In genomic region chr7:92742774-92743173, GRCm38 (mm10) we compare ENCODE assay signal across 9 mouse cellular contexts. TPM values are rescaled to one million over a fixed set of nuclear protein-coding genes. Genes with fewer than 3 reads are reported as not detected.
DNase-seq lines count a peak whose midpoint lies in the region; ATAC-seq and TF ChIP-seq lines count a peak whose summit lies in the region.
"Had no signal": no experiment of that assay in that cellular context is flagged by ENCODE, and none has a peak within 500 bp of the region (broad histone marks: within the 10 kb centered on the region; RNA-seq: fewer than 3 reads in every experiment).

No protein-coding gene starts in this region.

- H3K36me3 ChIP-seq in heart, embryonic 14.5 days (ENCODE audit: control insufficient read depth, insufficient read depth, low read length) = peaks cover 16% of the 10 kb centered on the region
- H3K36me3 ChIP-seq in limb, embryonic 14.5 days (ENCODE audit: control insufficient read depth, insufficient read depth, low read length) = peaks cover 12% of the 10 kb centered on the region
- H3K36me3 ChIP-seq in neural tube, embryonic 13.5 days = peaks cover 8% of the 10 kb centered on the region

- no peak for ATAC-seq in heart, embryonic 14.5 days (ENCODE audit: insufficient number of reproducible peaks, insufficient read depth, low FRiP score, low read depth)
- ATAC-seq in limb, embryonic 14.5 days (ENCODE audit: low FRiP score, low read depth) = no peak
- no peak for ATAC-seq in neural tube, embryonic 13.5 days (ENCODE audit: low read depth)
- ATAC-seq: Patski had no signal

- peak overlapping the region; percentile 77 for H3K9ac ChIP-seq in heart, embryonic 14.5 days (ENCODE audit: low read length)
- peak overlapping the region; percentile 60 for H3K9ac ChIP-seq in limb, embryonic 14.5 days (ENCODE audit: low read depth, low read length, severe bottlenecking)
- peak overlapping the region; percentile 98 for H3K9ac ChIP-seq in neural tube, embryonic 13.5 days

- 0 out of 2 replicates have a peak, but pooled peaks cover 2% of the 10 kb centered on the region for H3K4me1 ChIP-seq in brown adipose tissue, adult 24 weeks (ENCODE audit: control insufficient read depth, insufficient read depth, insufficient read length, low read length)
- H3K4me1 ChIP-seq in heart, embryonic 14.5 days (ENCODE audit: control insufficient read depth in 2 of 2, insufficient read depth in 2 of 2, low read length in 2 of 2) = peaks cover 3 to 26% of the 10 kb centered on the region in 2 experiments; a peak in 3 of 4 replicates
- peaks cover 22% of the 10 kb centered on the region for H3K4me1 ChIP-seq in limb, embryonic 14.5 days (ENCODE audit: control insufficient read depth, insufficient read depth, low read length)
- H3K4me1 ChIP-seq in neural tube, embryonic 13.5 days (replicated peaks) = peaks cover 47% of the 10 kb centered on the region

- WGBS in heart, embryonic 14.5 days = 2% methylated on average over 6 of the region's 6 CpGs
- WGBS in limb, embryonic 14.5 days = 2% methylated on average over 6 of the region's 6 CpGs
- under 1% methylated on average over 6 of the region's 6 CpGs for WGBS in neural tube, embryonic 13.5 days

- H3K4me2 ChIP-seq in heart, embryonic 14.5 days (ENCODE audit: low read length) = peak overlapping the region; percentile 89
- peak overlapping the region; percentile 78 for H3K4me2 ChIP-seq in limb, embryonic 14.5 days (replicated peaks; ENCODE audit: low read depth, low read length, severe bottlenecking)
- H3K4me2 ChIP-seq in neural tube, embryonic 13.5 days = peak overlapping the region; percentile 85

- peak overlapping the region; percentile 78 for H3K4me3 ChIP-seq in gastrocnemius, adult 2 months
- H3K4me3 ChIP-seq in brown adipose tissue, adult 24 weeks (ENCODE audit: insufficient read depth, low read depth, low read length) = peak overlapping the region; percentile 70
- peak overlapping the region; percentile 62 to 88; a peak in 3 of 4 replicates for H3K4me3 ChIP-seq in heart, embryonic 14.5 days (ENCODE audit: control insufficient read depth in 1 of 2, insufficient read depth in 1 of 2, low read depth in 1 of 2, low read length in 2 of 2)
- H3K4me3 ChIP-seq in limb, embryonic 14.5 days (replicated peaks; ENCODE audit: low read length) = peak overlapping the region; percentile 61
- peak overlapping the region; percentile 82 for H3K4me3 ChIP-seq in neural tube, embryonic 13.5 days

- TF ChIP-seq CTCF in gastrocnemius, adult 2 months (IDR thresholded peaks at IDR 0.05) = no peak

- no peaks in the 10 kb centered on the region for H3K27me3 ChIP-seq in heart, embryonic 14.5 days (ENCODE audit: control insufficient read depth, insufficient read depth, low read length)
- H3K27me3 ChIP-seq in limb, embryonic 14.5 days (ENCODE audit: control insufficient read depth, insufficient read depth, low read length) = no peaks in the 10 kb centered on the region
- no peaks in the 10 kb centered on the region for H3K27me3 ChIP-seq in neural tube, embryonic 13.5 days
- H3K27me3 ChIP-seq: Patski had no signal

- intact Hi-C loops in gastrocnemius, adult 2 months (cut with DNase I) = loop anchor here (5.0 kb wide), 2 partner anchors 130 to 180 kb away; partner anchors contain the start of genes Ccdc90b, Ddias and Prcp

- H3K27ac ChIP-seq in gastrocnemius, adult 2 months = peak overlapping the region; percentile 98
- no peak overlapping the region for H3K27ac ChIP-seq in brown adipose tissue, adult 24 weeks (replicated peaks; ENCODE audit: low read depth, low read length)
- H3K27ac ChIP-seq in heart, embryonic 14.5 days (replicated peaks in 1 of 2; ENCODE audit: control insufficient read depth in 1 of 2, insufficient read depth in 1 of 2, low read depth in 2 of 2, low read length in 2 of 2) = no peak overlapping the region
- no peak overlapping the region for H3K27ac ChIP-seq in limb, embryonic 14.5 days (replicated peaks; ENCODE audit: low read depth, low read length)
- peak overlapping the region; percentile 87 for H3K27ac ChIP-seq in neural tube, embryonic 13.5 days (replicated peaks)

- peak; percentile 25 for DNase-seq in gastrocnemius, adult 2 months
- no peak for DNase-seq in gastrocnemius, postnatal 25 days
- DNase-seq in limb, embryonic 14.5 days (ENCODE audit: low spot score) = peak; percentile 45
- DNase-seq in right cerebral cortex, postnatal 4 days = no peak
- DNase-seq in layer of hippocampus, adult 8-10 months (ENCODE audit: low spot score in 2 of 2) = no peak

- TF ChIP-seq POLR2A in limb, embryonic 14.5 days (IDR thresholded peaks at IDR 0.05; ENCODE audit: borderline replicate concordance, extremely low read depth, insufficient read depth, insufficient read length) = no peak

- H3K9me3 ChIP-seq in heart, embryonic 14.5 days (ENCODE audit: control insufficient read depth, low read length) = no peaks in the 10 kb centered on the region
- H3K9me3 ChIP-seq in limb, embryonic 14.5 days (ENCODE audit: control insufficient read depth, low read length) = no peaks in the 10 kb centered on the region
- H3K9me3 ChIP-seq in neural tube, embryonic 13.5 days = no peaks in the 10 kb centered on the region

RNA-seq across cellular contexts. Expression of gene Rab30, which starts 1.4 kb away (rescaled TPM):
- total RNA-seq in gastrocnemius, adult 2 months (2021) = 1 to 10 TPM; 6.5 to 7.7 TPM
- 10 to 100 TPM in 1 of 2 experiments, 1 to 10 TPM in 1; 6.7 to 12.7 TPM for total RNA-seq in gastrocnemius, postnatal 25 days (2021)
- 16.0 and 20.6 TPM in 2 replicates for polyA plus RNA-seq in brown adipose tissue, adult 24 weeks (2012; ENCODE audit: insufficient read depth, insufficient read length, missing spikeins)
- 6.6 and 7.5 TPM in 2 replicates for polyA plus RNA-seq in heart, embryonic 14.5 days (2014; fragmentation: Nextera tagmentation; extraction: Ambion mirVana)
- polyA plus RNA-seq in limb, embryonic 14.5 days (2012; rRNA removed) = 9.5 and 12.6 TPM in 2 replicates
- polyA plus RNA-seq in limb, embryonic 14.5 days (2014; fragmentation: Nextera tagmentation; extraction: Ambion mirVana) = 22.7 and 25.3 TPM in 2 replicates
- 23.8 and 29.1 TPM in 2 replicates for polyA plus RNA-seq in neural tube, embryonic 13.5 days (2015; fragmentation: Nextera tagmentation; extraction: Ambion mirVana)
- total RNA-seq in layer of hippocampus, adult 8-10 months (2022) = 10 to 100 TPM; 37.0 to 42.0 (median 40.7) TPM

Comparison
In these comparisons a context has a peak if more than half of its experiments do, and no peak if none do; other contexts are left out.
1. DNase-seq: peak in gastrocnemius, adult 2 months (single experiment) and limb, embryonic 14.5 days (single experiment); none in gastrocnemius, postnatal 25 days (single experiment), right cerebral cortex, postnatal 4 days (single experiment) and layer of hippocampus, adult 8-10 months (0 of 2).
2. H3K27ac ChIP-seq: peak in gastrocnemius, adult 2 months (single experiment) and neural tube, embryonic 13.5 days (single experiment); none in brown adipose tissue, adult 24 weeks (single experiment), heart, embryonic 14.5 days (0 of 2) and limb, embryonic 14.5 days (single experiment).
3. Peak in every context shown above with its lines, with median percentiles within 50 percentile points of each other: H3K4me3 ChIP-seq, H3K4me2 ChIP-seq and H3K9ac ChIP-seq.